Mouse (Mus musculus) stomach, embryonic 14.5 days (tissue): Measurements from ENCODE around the gene Rassf8. TPM values are rescaled to one million over a fixed set of nuclear protein-coding genes. Genes with fewer than 3 reads are reported as not detected.

Source experiments
- ATAC-seq: fragments of 200-750 bp; cut with Nextera tagmentation; 2 replicates; pipeline ENCODE4 v1.8.0; 2017; ENCODE audit warnings: low read depth, moderate TSS enrichment; ENCODE audit not compliant: insufficient number of reproducible peaks, insufficient read depth, low FRiP score
- H3K27ac ChIP-seq: fragments of 300-500 bp; sonication (generic); 2 replicates; pipeline ENCODE4 v1.5.1; 2014; ENCODE audit warnings: mild to moderate bottlenecking, low read length, moderate library complexity, mixed read lengths
- H3K27me3 ChIP-seq: fragments of 300-500 bp; sonication (generic); 2 replicates; pipeline ENCODE4 v1.6.1; 2014; ENCODE audit warnings: low read length, control low read depth, mixed read lengths; ENCODE audit not compliant: control insufficient read depth, insufficient read depth
- H3K36me3 ChIP-seq: fragments of 300-500 bp; sonication (generic); 2 replicates; pipeline ENCODE4 v1.6.1; 2014; ENCODE audit warnings: mild to moderate bottlenecking, control low read depth, low read length, moderate library complexity, mixed read lengths; ENCODE audit not compliant: control insufficient read depth, insufficient read depth
- H3K4me1 ChIP-seq: fragments of 300-500 bp; sonication (generic); 2 replicates; pipeline ENCODE4 v1.6.1; 2014; ENCODE audit warnings: low read length, control low read depth, mixed read lengths; ENCODE audit not compliant: control insufficient read depth, insufficient read depth
- H3K4me2 ChIP-seq: fragments of 300-500 bp; sonication (generic); replicated peaks from 2 replicates; pipeline ENCODE4 v1.6.1; 2014; ENCODE audit warnings: low read depth, low read length, control low read depth
- H3K4me3 ChIP-seq: fragments of 300-500 bp; sonication (generic); 2 replicates; pipeline ENCODE4 v1.5.1; 2014; ENCODE audit warnings: low read depth, low read length, control low read depth
- H3K9ac ChIP-seq: fragments of 300-500 bp; sonication (generic); replicated peaks from 2 replicates; pipeline ENCODE4 v1.6.1; 2014; ENCODE audit warnings: low read depth, mild to moderate bottlenecking, control low read depth, low read length, moderate library complexity, mixed read lengths
- H3K9me3 ChIP-seq: fragments of 300-500 bp; sonication (generic); 2 replicates; pipeline ENCODE4 v1.6.1; 2016; ENCODE audit warnings: low read depth, low read length, control low read depth; ENCODE audit not compliant: control insufficient read depth
- WGBS: fragments of 180-500 bp; shearing (Covaris S2); extraction: QIAGEN DNeasy Blood & Tissue Kit; methylation state at CpG from one replicate; pipeline ENCODE4 v1.1.7; 2014; 5-methylcytosine and 5-hydroxymethylcytosine counted together
- polyA plus RNA-seq: library from polyadenylated mRNA; unstranded; fragments of >200 nt; fragmentation: Nextera tagmentation; extraction: Ambion mirVana; gene quantifications from 2 replicates; pipeline ENCODE4 v1.2.1, GENCODE M21; 2014

Rassf8 gene
- polyA plus RNA-seq, 1 experiment from 2014 or later, result 10.5 TPM

DNA sequence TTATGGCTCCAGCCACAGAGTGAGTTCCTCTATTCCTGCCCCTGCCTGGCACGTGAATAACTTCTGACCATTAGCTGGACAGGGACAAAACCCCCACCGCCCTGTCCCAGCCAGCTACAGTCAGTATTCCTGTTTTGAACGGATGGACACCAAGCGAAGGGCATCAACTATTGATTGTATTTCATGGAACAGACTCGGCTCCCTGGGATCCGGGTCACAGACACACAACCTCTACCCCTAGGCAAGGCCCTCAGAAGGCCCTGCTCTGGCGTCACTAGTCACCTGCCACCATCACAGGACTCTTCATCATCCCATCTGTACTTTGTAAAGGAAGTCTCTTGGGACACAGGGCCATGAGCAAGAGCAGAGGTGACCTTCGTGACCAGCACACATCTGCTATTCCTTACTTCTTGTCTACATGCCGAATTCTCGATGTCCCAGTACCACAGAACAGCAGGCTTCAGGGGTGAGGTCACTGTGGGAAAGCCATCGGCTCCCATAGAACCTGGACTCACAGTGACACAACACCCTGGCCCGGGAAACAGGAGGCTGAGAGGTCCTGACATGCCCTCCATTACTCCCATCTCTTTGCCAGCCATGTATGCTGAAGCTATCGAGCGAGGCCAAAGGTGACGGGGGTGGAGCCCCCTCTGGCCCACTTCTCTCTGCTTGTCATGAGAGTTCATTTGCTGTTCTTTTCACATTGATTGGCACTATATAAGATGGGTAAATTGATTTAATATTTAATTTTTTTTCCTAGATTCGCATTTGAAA, 82.7 kb downstream of the Rassf8 start:
- ATAC-seq, result no peak; the same call in 1 of the 2 replicates
- Histone ChIP-seq H3K4me1 (no peaks in the 10 kb centered on the region), H3K27me3 (no peaks in the 10 kb centered on the region), H3K36me3 (no peaks in the 10 kb centered on the region; the same call in 1 of the 2 replicates), H3K4me2 (no peak overlapping the region), H3K4me3 (no peak overlapping the region), H3K9ac (no peak overlapping the region), H3K9me3 (no peaks in the 10 kb centered on the region), H3K27ac (no peak overlapping the region)
- WGBS, result 76% methylated on average over 16 of the region's 16 CpGs

DNA sequence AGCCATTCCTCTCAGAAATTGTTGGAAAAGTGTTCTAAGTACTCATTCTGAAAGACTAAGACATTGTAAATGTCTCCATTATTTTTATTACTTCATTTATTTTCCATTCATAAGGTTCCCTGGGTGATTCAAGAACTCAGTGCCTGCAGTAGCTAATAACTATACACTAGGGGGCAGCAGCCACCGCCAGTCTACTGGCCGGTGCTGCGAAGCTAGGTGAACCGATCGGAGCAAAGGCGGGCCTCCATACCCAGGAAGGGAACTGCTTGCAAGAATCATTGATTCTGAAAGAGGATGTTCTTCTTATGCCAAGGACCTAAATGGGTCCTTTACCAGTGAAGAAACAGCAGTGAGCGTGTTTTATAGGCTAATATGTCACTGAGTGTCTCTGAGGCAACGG, 83.6 kb downstream of the Rassf8 start:
- Histone ChIP-seq H3K27me3 (no peaks in the 10 kb centered on the region), H3K36me3 (no peaks in the 10 kb centered on the region; the same call in 1 of the 2 replicates), H3K9ac (no peak overlapping the region), H3K4me3 (no peak overlapping the region), H3K4me1 (no peaks in the 10 kb centered on the region), H3K27ac (no peak overlapping the region), H3K9me3 (no peaks in the 10 kb centered on the region), H3K4me2 (no peak overlapping the region)
- ATAC-seq, result no peak
- 19% methylated on average over 8 of the region's 8 CpGs for WGBS

DNA sequence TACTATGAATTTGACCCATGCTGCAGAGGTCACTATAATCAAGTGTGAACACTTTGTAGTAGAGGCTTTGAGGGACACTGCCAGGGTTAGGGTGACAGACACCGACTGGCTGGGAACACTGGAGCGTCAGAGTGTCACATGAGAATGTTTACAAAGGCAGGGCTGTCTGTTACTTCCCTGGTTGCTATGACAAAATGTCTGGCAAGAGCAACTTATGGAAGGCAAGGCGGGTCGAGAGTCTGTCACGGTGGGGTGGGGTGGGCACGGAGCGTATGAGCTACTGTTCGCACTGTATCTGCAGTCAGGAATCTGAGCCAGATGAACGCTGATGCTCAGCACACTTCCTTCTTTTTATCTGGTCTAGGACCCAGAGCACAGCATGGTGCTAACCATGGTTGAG, 84.1 kb downstream of the Rassf8 start:
- no peaks in the 10 kb centered on the region for H3K9me3 ChIP-seq
- no peak for ATAC-seq
- no peaks in the 10 kb centered on the region for H3K4me1 ChIP-seq
- H3K4me3 ChIP-seq, result no peak overlapping the region
- H3K9ac ChIP-seq, result no peak overlapping the region
- H3K27me3 ChIP-seq, result no peaks in the 10 kb centered on the region
- 38% methylated on average over 9 of the region's 9 CpGs for WGBS
- no peak overlapping the region for H3K27ac ChIP-seq
- H3K4me2 ChIP-seq, result no peak overlapping the region
- H3K36me3 ChIP-seq, result no peaks in the 10 kb centered on the region

DNA sequence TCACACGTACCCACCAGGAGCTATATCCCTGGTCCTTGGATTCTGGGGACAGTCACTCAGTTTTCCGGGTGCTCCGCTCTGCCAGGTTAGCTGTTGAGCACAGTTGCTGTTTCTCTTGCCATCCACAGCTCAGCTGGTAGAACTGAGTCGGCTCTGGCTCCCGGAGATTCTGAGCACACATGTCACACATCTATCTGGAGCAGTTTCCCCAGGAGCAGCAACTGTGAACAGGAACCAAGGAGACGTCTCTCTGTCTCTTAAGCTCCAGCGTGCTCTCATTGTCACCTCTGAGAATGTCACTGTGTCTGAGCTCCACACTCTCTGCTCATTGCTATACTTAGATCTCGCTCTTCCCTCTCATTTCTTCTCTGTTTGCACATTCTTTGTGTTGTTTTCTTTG, 86.4 kb downstream of the Rassf8 start:
- Histone ChIP-seq H3K4me2 (no peak overlapping the region), H3K9ac (no peak overlapping the region), H3K27ac (no peak overlapping the region), H3K4me3 (no peak overlapping the region), H3K36me3 (no peaks in the 10 kb centered on the region), H3K4me1 (no peaks in the 10 kb centered on the region), H3K27me3 (no peaks in the 10 kb centered on the region), H3K9me3 (no peaks in the 10 kb centered on the region)
- no peak for ATAC-seq
- WGBS, result 66% methylated on average over 8 of the region's 8 CpGs

DNA sequence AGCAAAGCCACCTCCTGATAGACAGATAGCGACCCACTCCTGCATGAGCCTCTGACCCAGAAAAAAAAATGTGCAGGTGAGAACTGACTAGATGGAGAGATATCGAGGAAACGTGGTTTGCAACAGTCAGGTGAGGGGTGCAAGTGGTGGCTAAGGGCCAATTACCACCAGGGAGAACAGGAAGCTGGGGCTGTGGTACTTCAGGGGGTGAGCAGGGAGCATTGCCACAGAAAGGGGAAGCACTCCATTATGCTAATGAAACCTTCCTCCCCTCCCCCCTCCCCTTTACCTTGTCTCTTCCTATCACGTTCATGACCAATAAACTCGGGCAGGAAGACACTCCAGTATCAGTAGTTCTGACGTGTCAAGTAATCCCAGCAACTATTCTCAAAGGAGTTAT, 88.8 kb downstream of the Rassf8 start:
- no peak overlapping the region for H3K27ac ChIP-seq
- H3K9ac ChIP-seq, result no peak overlapping the region
- no peaks in the 10 kb centered on the region for H3K9me3 ChIP-seq
- no peaks in the 10 kb centered on the region for H3K36me3 ChIP-seq
- H3K27me3 ChIP-seq, result no peaks in the 10 kb centered on the region
- no peak overlapping the region for H3K4me3 ChIP-seq
- ATAC-seq, result no peak
- no peak overlapping the region for H3K4me2 ChIP-seq
- 48% methylated on average over 6 of the region's 6 CpGs for WGBS
- no peaks in the 10 kb centered on the region for H3K4me1 ChIP-seq

DNA sequence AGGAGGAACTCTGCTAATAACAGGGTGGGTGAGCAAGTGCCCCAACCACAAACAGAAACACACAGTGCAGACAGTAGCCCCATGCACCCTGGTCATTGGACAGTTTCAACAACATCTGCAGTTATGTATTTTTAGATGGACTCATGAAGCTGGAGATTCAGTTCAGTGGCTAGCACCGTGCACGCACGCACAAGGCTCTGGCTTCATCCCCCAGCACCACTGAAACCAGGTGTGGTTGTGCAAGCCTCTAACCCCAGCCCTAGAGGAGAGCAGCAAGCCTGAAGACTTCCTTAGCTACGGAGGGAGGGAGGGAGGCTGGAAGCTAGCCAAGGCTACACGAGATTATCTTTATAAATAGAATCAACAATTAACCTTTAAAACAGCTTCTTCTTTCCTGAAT, 99.1 kb downstream of the Rassf8 start:
- Histone ChIP-seq H3K4me2 (no peak overlapping the region), H3K27ac (no peak overlapping the region), H3K27me3 (no peaks in the 10 kb centered on the region), H3K36me3 (no peaks in the 10 kb centered on the region), H3K9me3 (no peaks in the 10 kb centered on the region), H3K4me3 (no peak overlapping the region), H3K4me1 (no peaks in the 10 kb centered on the region), H3K9ac (no peak overlapping the region)
- 61% methylated on average over 5 of the region's 5 CpGs for WGBS
- no peak for ATAC-seq

DNA sequence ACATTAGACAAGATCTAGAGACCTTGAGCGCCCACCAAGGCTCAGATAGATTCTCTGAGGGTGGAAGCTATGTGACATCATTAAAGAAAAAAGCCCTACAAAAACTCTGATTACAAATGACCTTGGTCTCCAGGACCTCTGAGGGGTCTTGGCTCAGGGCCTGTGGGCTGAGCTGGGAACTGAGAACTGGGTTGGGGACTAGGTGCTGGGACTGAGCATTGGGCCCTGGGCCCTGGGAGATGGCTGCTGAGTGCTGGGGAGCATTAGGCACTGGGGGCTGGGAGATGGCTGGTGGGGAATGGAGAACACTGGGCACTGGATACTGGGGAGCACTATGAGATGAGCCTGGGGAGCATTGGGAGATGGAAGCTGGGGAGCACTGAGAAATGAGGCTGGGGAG, 99.5 kb downstream of the Rassf8 start:
- no peaks in the 10 kb centered on the region for H3K9me3 ChIP-seq
- no peak overlapping the region for H3K4me2 ChIP-seq
- H3K4me3 ChIP-seq, result no peak overlapping the region
- H3K36me3 ChIP-seq, result no peaks in the 10 kb centered on the region
- no peak for ATAC-seq
- H3K27ac ChIP-seq, result no peak overlapping the region
- H3K27me3 ChIP-seq, result no peaks in the 10 kb centered on the region
- no peak overlapping the region for H3K9ac ChIP-seq
- 75% methylated on average over 1 of the region's 1 CpGs for WGBS
- no peaks in the 10 kb centered on the region for H3K4me1 ChIP-seq

DNA sequence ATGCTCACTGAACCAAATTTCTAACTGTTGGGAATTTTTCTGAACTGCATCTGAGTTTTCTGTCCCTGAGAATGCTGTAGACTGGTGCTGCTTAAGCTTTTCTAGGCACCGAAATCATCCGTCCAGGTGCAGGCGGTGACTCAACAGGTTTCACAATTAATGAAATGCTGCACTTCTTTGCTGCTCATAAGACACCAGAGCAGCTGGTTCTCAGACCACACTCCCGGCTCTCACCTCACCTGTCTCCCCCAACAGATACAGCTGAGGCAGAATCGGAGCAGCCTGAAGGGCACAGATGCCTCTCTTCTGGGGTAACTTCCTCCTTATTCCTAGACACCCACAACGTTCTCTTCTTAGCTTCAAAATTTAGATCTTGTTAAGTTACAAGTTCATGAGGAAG, 100.4 kb downstream of the Rassf8 start:
- Histone ChIP-seq H3K36me3 (no peaks in the 10 kb centered on the region), H3K27ac (no peak overlapping the region), H3K27me3 (no peaks in the 10 kb centered on the region), H3K9ac (no peak overlapping the region), H3K9me3 (no peaks in the 10 kb centered on the region), H3K4me1 (0 out of 2 replicates have a peak, but pooled peaks cover 3% of the 10 kb centered on the region), H3K4me3 (no peak overlapping the region), H3K4me2 (no peak overlapping the region)
- 76% methylated on average over 6 of the region's 6 CpGs for WGBS
- no peak for ATAC-seq

DNA sequence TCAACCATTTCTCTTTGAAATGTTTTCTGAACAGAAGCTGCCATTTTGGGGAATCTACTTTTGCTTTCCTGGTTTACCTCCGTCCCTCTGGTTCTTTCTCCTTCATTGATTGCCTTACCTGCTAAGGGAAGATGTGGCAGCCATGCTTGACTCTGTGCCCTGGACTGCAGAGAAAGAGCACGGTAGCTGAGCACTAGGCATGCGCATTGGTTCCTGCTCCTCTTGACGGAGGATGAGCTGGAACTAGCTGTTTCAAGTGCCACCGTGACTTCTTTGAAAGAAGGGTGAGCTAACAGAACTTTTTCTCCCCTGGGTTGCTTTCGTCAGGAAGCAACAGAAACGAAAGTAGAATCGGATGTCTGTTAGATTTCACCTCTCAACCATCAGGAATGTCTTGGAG, 101.1 kb downstream of the Rassf8 start:
- Histone ChIP-seq H3K27me3 (no peaks in the 10 kb centered on the region), H3K4me3 (no peak overlapping the region), H3K9ac (no peak overlapping the region), H3K4me2 (no peak overlapping the region), H3K27ac (no peak overlapping the region), H3K4me1 (0 out of 2 replicates have a peak, but pooled peaks cover 3% of the 10 kb centered on the region), H3K36me3 (no peaks in the 10 kb centered on the region), H3K9me3 (no peaks in the 10 kb centered on the region)
- ATAC-seq, result no peak
- 89% methylated on average over 8 of the region's 8 CpGs for WGBS
